Mouse (Mus musculus) lung, postnatal 0 days (tissue): ENCODE data around the gene Plagl1.

Source experiments
- CTCF ChIP-seq: IDR thresholded peaks from 2 replicates; pipeline ENCODE4 v1.5.1; 2016; ENCODE audit warnings: antibody characterized with exemption, mild to moderate bottlenecking
- EP300 ChIP-seq: IDR thresholded peaks from 2 replicates; pipeline ENCODE4 v1.6.1; 2016; ENCODE audit warnings: antibody characterized with exemption, mild to moderate bottlenecking, control low read depth

GRCm38 (mm10) chr10:13172798-13173221 is 112.5 kb downstream of the Plagl1 start:
- no peak for TF ChIP-seq CTCF
- TF ChIP-seq EP300: no peak
